Mouse (Mus musculus) heart, adult 9 months (tissue): ENCODE results near the gene Fam205a3.
"Not testable (repeated sequence)": the region's sequence is repeated elsewhere in the genome, so short reads cannot be mapped to it uniquely, and the experiment has no call there.

Source experiments
- DNase-seq, 2 experiments: peaks; one replicate each; pipeline ENCODE4 v3.0.0; 2022; ENCODE audit warnings: low spot score in 2 of 2

Fam205a3 gene

DNA sequence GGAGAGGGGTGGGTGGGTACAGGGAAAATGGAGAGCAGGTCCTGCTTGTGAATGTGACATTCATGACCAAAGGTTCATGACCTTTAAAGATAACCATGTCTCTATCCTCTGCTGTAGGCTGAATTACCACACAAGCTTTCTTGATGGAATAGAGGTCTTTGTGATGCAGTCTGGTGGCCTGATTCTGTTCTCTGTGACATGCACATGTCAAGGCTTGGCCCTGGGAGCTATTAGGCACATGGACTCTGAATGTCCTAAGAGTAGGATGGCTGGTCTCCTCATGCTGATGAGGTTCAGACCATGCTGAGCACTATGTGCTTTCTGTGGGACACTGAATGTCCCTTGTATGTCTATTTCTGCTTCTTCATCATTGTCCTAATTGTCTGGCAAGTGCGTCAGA is at the start of gene Fam205a3:
Gene Fam205a3, plus strand, starts transcription at position 301 of the 400 bp plus-strand sequence.
- DNase-seq, result not testable (repeated sequence)

DNA sequence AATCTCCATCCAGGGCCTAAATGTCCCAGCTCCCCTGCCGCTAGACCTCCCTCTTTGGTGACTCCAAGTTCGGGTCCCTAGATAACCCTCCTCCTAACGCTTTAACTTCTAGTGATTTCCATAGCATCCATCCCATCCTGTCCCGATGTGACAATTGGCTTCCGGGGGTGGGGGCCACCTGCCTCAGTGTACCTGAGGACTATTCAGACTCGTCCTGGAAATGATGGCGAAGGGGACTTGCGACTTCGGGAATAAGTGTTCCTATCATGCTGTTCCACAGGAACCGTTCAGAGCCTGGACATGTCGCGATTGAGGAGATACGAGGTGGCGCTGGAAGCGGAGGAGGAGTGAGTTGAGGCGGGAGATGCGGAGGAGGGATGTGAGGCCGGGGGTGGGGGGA is 24.2 kb upstream of the Fam205a3 start, which contains the start of gene Gm21953:
Gene Gm21953, plus strand, starts transcription at position 301 of the 400 bp plus-strand sequence.
- not testable (repeated sequence) for DNase-seq
